Mouse (Mus musculus): ENCODE data around the gene Itgb8. TPM values are rescaled to one million over a fixed set of nuclear protein-coding genes. Genes with fewer than 3 reads are reported as not detected.

Itgb8 gene
- 26.1 and 28.3 TPM in 2 replicates for total RNA-seq (2014; rRNA removed)
- 5.9 and 8.2 TPM in 2 replicates for polyA plus RNA-seq (2015; fragmentation: Nextera tagmentation; extraction: Ambion mirVana)

DNA sequence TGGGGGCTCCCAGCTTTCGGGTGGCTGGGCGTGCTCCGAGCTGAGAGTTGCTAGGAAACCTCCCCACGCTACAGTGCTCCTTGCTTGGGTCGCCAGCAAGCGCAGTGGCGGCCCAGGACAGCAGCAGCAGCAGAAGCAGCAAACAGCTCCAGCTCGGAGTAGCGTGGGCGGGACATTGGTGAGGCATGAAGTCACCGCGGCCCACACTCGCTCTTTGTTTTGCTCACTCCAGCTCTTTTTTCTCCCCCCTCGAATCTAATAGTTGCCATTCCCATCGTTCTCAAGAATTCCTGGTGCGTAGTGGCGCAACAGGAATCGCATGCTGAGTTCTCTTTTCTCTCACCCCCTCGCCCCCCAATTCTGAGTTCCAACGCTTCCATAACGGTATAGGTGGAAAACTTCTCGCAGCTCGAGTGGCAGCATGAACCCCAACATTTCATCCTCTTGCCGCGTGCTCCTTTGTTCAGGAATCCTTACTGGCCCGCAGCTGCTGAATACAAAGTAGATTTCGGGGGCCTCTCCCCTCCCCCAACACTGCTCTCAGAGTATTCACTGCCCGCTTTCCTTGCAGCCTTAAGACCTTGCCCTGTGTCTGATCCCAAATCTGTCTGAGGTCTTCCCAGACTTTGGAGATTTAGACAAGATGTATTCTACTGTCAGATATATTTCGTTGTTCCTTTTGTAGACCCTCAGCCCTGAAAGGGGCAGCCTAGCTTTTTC lies at the start of gene Itgb8:
Gene Itgb8 (minus strand): TSS at position 107 of the 720 bp plus-strand sequence.
- peak within 1 kb of the TSS; percentile 72 for H3K9ac ChIP-seq

DNA sequence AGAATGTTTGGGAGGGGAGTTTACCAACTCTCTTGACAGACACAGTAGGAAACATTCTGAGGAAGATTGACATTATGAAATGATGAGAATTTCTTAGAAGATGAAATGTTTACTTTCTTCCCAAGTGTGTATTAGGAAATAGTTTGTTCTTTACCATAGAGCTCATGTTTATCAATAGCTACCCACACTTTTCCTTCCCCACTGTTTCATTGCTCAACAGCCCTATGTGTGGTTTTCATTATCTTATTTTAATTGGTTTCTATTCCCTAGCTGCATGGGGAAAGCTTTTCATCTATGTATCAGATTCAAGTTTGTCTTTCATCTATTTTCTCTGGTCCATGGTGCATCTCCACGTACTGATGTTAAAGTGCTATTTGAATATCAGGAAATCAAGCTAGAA lies 37.7 kb upstream of the Itgb8 start:
- DNase-seq = no peak
- H3K27ac ChIP-seq (ENCODE audit: low read depth, low read length) = no peak overlapping the region
- H3K9me3 ChIP-seq (ENCODE audit: low read length) = no peaks in the 10 kb centered on the region
- H3K4me3 ChIP-seq (ENCODE audit: low read depth, low read length) = no peak overlapping the region
- H3K27me3 ChIP-seq (ENCODE audit: insufficient read depth, low read length) = no peaks in the 10 kb centered on the region
- no peak for ATAC-seq
- WGBS = 59% methylated on average over 1 of the region's 1 CpGs
- no peak overlapping the region for H3K9ac ChIP-seq
- H3K36me3 ChIP-seq (ENCODE audit: insufficient read depth) = no peaks in the 10 kb centered on the region
- no peaks in the 10 kb centered on the region for H3K4me1 ChIP-seq (ENCODE audit: insufficient read depth)
- no peak for TF ChIP-seq CTCF (IDR thresholded peaks at IDR 0.05; ENCODE audit: low read depth)
- H3K4me2 ChIP-seq (ENCODE audit: low read depth) = no peak overlapping the region

More for the DNA sequence above, at the start of gene Itgb8:
- H3K27ac ChIP-seq (ENCODE audit: low read depth, low read length) = peak within 1 kb of the TSS; percentile 85
- no peaks in the 10 kb centered on the region for H3K27me3 ChIP-seq (ENCODE audit: insufficient read depth, low read length)
- peak; percentile 79 for DNase-seq
- no peaks in the 10 kb centered on the region for H3K36me3 ChIP-seq (ENCODE audit: insufficient read depth)
- no peaks in the 10 kb centered on the region for H3K9me3 ChIP-seq (ENCODE audit: low read length)
- ATAC-seq = peak; percentile 94
- 0 out of 2 replicates have a peak, but pooled peaks have one; percentile 6 for TF ChIP-seq CTCF (IDR thresholded peaks at IDR 0.05; ENCODE audit: low read depth)
- peak within 1 kb of the TSS; percentile 67 for H3K4me2 ChIP-seq (ENCODE audit: low read depth)
- H3K4me1 ChIP-seq (ENCODE audit: insufficient read depth) = peaks cover 17% of the 10 kb centered on the region
- H3K4me3 ChIP-seq (ENCODE audit: low read depth, low read length) = peak within 1 kb of the TSS; percentile 50
- under 1% methylated on average over 29 of the region's 29 CpGs for WGBS

DNA sequence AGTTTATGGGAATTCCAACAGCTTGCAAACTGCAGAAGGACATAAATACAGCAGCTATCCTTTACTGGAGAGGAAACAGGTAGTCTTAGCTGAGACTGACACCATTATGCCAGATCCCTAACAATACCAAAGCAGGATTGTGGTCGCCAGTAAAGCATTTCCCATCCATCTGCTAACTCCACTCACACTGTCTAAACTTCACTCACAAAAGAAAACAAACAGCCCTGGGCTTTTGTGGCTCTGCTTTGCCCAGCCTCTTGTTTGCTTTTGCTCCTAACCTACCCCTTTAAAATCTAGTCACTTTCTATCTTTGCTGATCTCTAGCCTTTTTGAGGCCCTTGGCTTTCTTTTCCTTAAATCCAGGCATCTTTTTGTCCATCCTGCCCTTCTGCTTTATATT lies 35.0 kb upstream of the Itgb8 start:
- no peaks in the 10 kb centered on the region for H3K9me3 ChIP-seq (ENCODE audit: low read length)
- H3K27ac ChIP-seq (ENCODE audit: low read depth, low read length) = no peak overlapping the region
- H3K4me1 ChIP-seq (ENCODE audit: insufficient read depth) = no peaks in the 10 kb centered on the region
- TF ChIP-seq CTCF (IDR thresholded peaks at IDR 0.05; ENCODE audit: low read depth) = no peak
- no peak overlapping the region for H3K9ac ChIP-seq
- ATAC-seq (no peak), DNase-seq (no peak)
- no peak overlapping the region for H3K4me3 ChIP-seq (ENCODE audit: low read depth, low read length)
- no peaks in the 10 kb centered on the region for H3K27me3 ChIP-seq (ENCODE audit: insufficient read depth, low read length)
- no peak overlapping the region for H3K4me2 ChIP-seq (ENCODE audit: low read depth)
- 0% methylated on average over 1 of the region's 1 CpGs for WGBS
- no peaks in the 10 kb centered on the region for H3K36me3 ChIP-seq (ENCODE audit: insufficient read depth)

DNA sequence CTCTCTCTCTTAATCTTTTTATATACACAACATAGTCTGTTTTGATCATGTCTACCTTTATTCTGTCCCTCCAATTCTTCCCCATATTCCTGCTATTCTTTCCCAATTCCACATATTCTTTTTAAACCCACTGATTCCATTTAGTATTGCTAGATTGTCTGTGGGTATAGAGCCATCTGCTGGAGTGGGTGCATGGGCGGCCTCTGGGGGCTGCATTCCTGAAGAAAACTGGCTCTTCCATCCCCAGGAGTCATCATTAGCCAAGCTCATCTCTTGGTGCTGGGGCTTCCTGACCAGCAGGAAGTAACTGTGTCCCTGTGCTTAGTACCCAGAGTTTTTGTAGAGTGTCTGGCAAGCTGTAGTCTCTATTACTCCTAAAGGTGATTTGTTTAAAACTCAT lies 33.4 kb upstream of the Itgb8 start:
- no peak overlapping the region for H3K27ac ChIP-seq (ENCODE audit: low read depth, low read length)
- TF ChIP-seq CTCF (IDR thresholded peaks at IDR 0.05; ENCODE audit: low read depth) = no peak
- ATAC-seq (no peak), DNase-seq (no peak)
- no peaks in the 10 kb centered on the region for H3K27me3 ChIP-seq (ENCODE audit: insufficient read depth, low read length)
- no peaks in the 10 kb centered on the region for H3K4me1 ChIP-seq (ENCODE audit: insufficient read depth)
- H3K9me3 ChIP-seq (ENCODE audit: low read length) = no peaks in the 10 kb centered on the region
- H3K4me2 ChIP-seq (ENCODE audit: low read depth) = no peak overlapping the region
- H3K4me3 ChIP-seq (ENCODE audit: low read depth, low read length) = no peak overlapping the region
- H3K36me3 ChIP-seq (ENCODE audit: insufficient read depth) = no peaks in the 10 kb centered on the region
- H3K9ac ChIP-seq = no peak overlapping the region
- 85% methylated on average over 1 of the region's 1 CpGs for WGBS

DNA sequence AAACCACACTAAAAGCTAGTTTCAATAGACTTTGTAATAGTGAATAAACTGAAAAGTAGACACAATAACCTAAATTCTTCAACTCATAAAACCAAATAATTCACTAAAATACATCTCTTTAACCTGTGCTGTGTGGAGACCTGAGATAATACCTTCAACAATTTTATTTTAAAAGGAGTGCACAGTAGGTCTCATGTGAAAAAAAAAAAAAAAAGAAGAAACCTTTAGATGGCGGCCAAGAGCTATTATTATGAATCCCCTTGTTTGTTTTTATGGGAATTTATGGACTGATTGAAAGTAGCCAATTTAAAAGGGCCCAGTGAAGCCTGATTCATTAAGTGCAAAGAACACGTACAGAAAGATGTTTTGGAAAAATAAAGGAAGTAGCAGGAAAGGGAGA lies 31.4 kb upstream of the Itgb8 start:
- no peak overlapping the region for H3K27ac ChIP-seq (ENCODE audit: low read depth, low read length)
- 74% methylated on average over 2 of the region's 2 CpGs for WGBS
- no peak overlapping the region for H3K4me2 ChIP-seq (ENCODE audit: low read depth)
- DNase-seq = no peak
- H3K9ac ChIP-seq = no peak overlapping the region
- ATAC-seq = no peak
- no peaks in the 10 kb centered on the region for H3K4me1 ChIP-seq (ENCODE audit: insufficient read depth)
- no peaks in the 10 kb centered on the region for H3K27me3 ChIP-seq (ENCODE audit: insufficient read depth, low read length)
- H3K4me3 ChIP-seq (ENCODE audit: low read depth, low read length) = no peak overlapping the region
- TF ChIP-seq CTCF (IDR thresholded peaks at IDR 0.05; ENCODE audit: low read depth) = no peak
- H3K9me3 ChIP-seq (ENCODE audit: low read length) = no peaks in the 10 kb centered on the region
- no peaks in the 10 kb centered on the region for H3K36me3 ChIP-seq (ENCODE audit: insufficient read depth)

DNA sequence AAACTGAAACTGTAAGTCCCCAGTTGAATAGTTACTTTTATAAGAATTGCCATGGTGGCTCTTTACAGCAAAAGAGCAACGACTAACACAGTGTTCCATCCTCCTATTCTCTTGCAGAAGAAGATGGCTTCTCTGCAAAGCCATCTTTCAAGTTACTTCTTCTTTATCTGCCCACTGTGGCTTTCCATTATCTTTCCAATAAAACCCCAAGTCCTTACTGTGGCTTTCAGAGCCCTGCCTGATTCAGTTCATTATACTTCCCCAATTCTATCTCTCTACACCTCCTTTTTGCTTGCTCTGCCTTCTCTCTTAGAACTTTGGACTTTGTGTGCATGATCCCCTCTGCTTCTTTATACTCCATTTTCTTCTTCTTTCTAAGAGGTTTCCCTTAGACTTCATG lies 30.1 kb upstream of the Itgb8 start:
- no peaks in the 10 kb centered on the region for H3K27me3 ChIP-seq (ENCODE audit: insufficient read depth, low read length)
- no peak overlapping the region for H3K4me2 ChIP-seq (ENCODE audit: low read depth)
- H3K36me3 ChIP-seq (ENCODE audit: insufficient read depth) = no peaks in the 10 kb centered on the region
- H3K4me3 ChIP-seq (ENCODE audit: low read depth, low read length) = no peak overlapping the region
- no peak overlapping the region for H3K9ac ChIP-seq
- no peak for TF ChIP-seq CTCF (IDR thresholded peaks at IDR 0.05; ENCODE audit: low read depth)
- no peak overlapping the region for H3K27ac ChIP-seq (ENCODE audit: low read depth, low read length)
- no peaks in the 10 kb centered on the region for H3K9me3 ChIP-seq (ENCODE audit: low read length)
- DNase-seq (no peak), ATAC-seq (no peak)
- H3K4me1 ChIP-seq (ENCODE audit: insufficient read depth) = no peaks in the 10 kb centered on the region
- WGBS = 61% methylated on average over 1 of the region's 1 CpGs

DNA sequence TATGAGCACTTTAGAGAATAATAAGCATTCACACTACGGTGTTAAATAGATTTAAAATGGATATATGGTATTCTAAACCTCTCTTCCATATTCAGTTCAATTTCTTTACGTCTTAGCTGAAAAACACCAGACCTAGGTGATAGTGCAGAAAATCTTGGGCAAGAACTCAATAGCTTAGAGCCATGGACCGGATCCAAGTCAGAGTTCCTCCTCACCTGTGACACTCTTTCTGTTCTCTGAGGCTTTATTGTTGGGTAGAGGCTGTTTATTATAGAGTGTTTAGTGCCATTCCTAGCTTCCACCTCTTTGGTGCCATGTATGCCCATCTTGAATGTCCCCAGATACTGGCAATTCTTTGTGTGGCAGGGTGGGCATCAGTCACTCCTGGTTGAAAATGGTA lies 25.9 kb upstream of the Itgb8 start:
- H3K9me3 ChIP-seq (ENCODE audit: low read length) = no peaks in the 10 kb centered on the region
- no peak overlapping the region for H3K4me2 ChIP-seq (ENCODE audit: low read depth)
- H3K4me3 ChIP-seq (ENCODE audit: low read depth, low read length) = no peak overlapping the region
- no peaks in the 10 kb centered on the region for H3K27me3 ChIP-seq (ENCODE audit: insufficient read depth, low read length)
- H3K36me3 ChIP-seq (ENCODE audit: insufficient read depth) = no peaks in the 10 kb centered on the region
- H3K9ac ChIP-seq = no peak overlapping the region
- ATAC-seq (no peak), DNase-seq (no peak)
- no peak for TF ChIP-seq CTCF (IDR thresholded peaks at IDR 0.05; ENCODE audit: low read depth)
- WGBS = 93% methylated on average over 3 of the region's 3 CpGs
- H3K27ac ChIP-seq (ENCODE audit: low read depth, low read length) = no peak overlapping the region
- H3K4me1 ChIP-seq (ENCODE audit: insufficient read depth) = no peaks in the 10 kb centered on the region
